Comparison of ENCODE assay signal across 8 mouse cellular contexts in genomic region chr10:53435181-53435874, GRCm38 (mm10). TPM values are rescaled to one million over a fixed set of nuclear protein-coding genes. Genes with fewer than 3 reads are reported as not detected.
DNase-seq lines count a peak whose midpoint lies in the region; ATAC-seq lines count a peak whose summit lies in the region.

No protein-coding gene starts in this region.

- peak overlapping the region; percentile 54; the same call in 1 of the 2 replicates for H3K27ac ChIP-seq in forebrain, embryonic 15.5 days (replicated peaks)
- peak overlapping the region; percentile 97 for H3K27ac ChIP-seq in lung, embryonic 15.5 days
- peak overlapping the region; percentile 30 for H3K27ac ChIP-seq in neural tube, embryonic 15.5 days (replicated peaks)

- H3K36me3 ChIP-seq in forebrain, embryonic 15.5 days, result no peaks in the 10 kb centered on the region
- no peaks in the 10 kb centered on the region for H3K36me3 ChIP-seq in lung, embryonic 15.5 days
- H3K36me3 ChIP-seq in neural tube, embryonic 15.5 days, result no peaks in the 10 kb centered on the region

- no peaks in the 10 kb centered on the region for H3K9me3 ChIP-seq in forebrain, embryonic 15.5 days
- no peaks in the 10 kb centered on the region for H3K9me3 ChIP-seq in lung, embryonic 15.5 days
- H3K9me3 ChIP-seq in neural tube, embryonic 15.5 days (replicated peaks), result no peaks in the 10 kb centered on the region

- H3K4me1 ChIP-seq in forebrain, embryonic 15.5 days, result peaks cover 17% of the 10 kb centered on the region
- peaks cover 24% of the 10 kb centered on the region for H3K4me1 ChIP-seq in lung, embryonic 15.5 days
- H3K4me1 ChIP-seq in neural tube, embryonic 15.5 days, result peaks cover 12% of the 10 kb centered on the region

- 53% methylated on average over 14 of the region's 14 CpGs for WGBS in forebrain, embryonic 15.5 days
- WGBS in lung, embryonic 15.5 days, result 22% methylated on average over 14 of the region's 14 CpGs
- WGBS in neural tube, embryonic 15.5 days, result 58% methylated on average over 14 of the region's 14 CpGs

- no peaks in the 10 kb centered on the region for H3K27me3 ChIP-seq in forebrain, embryonic 15.5 days
- no peaks in the 10 kb centered on the region for H3K27me3 ChIP-seq in lung, embryonic 15.5 days
- no peaks in the 10 kb centered on the region for H3K27me3 ChIP-seq in neural tube, embryonic 15.5 days (replicated peaks)

- no peak overlapping the region for H3K9ac ChIP-seq in forebrain, embryonic 15.5 days (replicated peaks)
- H3K9ac ChIP-seq in lung, embryonic 15.5 days, result no peak overlapping the region
- no peak overlapping the region for H3K9ac ChIP-seq in neural tube, embryonic 15.5 days (replicated peaks)

- intact Hi-C loops in heart, postnatal 25 days (cut with DNase I), result loop anchor here (2.0 kb wide), 3 partner anchors 21 to 63 kb away; partner anchors contain the start of gene Cep85l

- peak; percentile 41 for ATAC-seq in forebrain, embryonic 15.5 days (replicated peaks)
- peak; percentile 53 for ATAC-seq in lung, embryonic 15.5 days (ENCODE audit: borderline replicate concordance, extremely low read depth, low FRiP score, low TSS enrichment)
- peak; percentile 63; the same call in 1 of the 2 replicates for ATAC-seq in neural tube, embryonic 15.5 days (ENCODE audit: low FRiP score)

- DNase-seq in Muller cell, postnatal 12 days (ENCODE audit: inconsistent ontology term), result peak; percentile 38
- peak; percentile 6 for DNase-seq in cerebellum, adult 11 months
- peak; percentile 78 for DNase-seq in heart, postnatal 25 days (ENCODE audit: low spot score)
- DNase-seq in layer of hippocampus, adult 18-20 months (ENCODE audit: low spot score in 2 of 2), result peak; percentile 14 to 54
- DNase-seq in thymus, postnatal 14 days, result peak; percentile 84

- no peak overlapping the region for H3K4me3 ChIP-seq in forebrain, embryonic 15.5 days
- H3K4me3 ChIP-seq in lung, embryonic 15.5 days, result no peak overlapping the region
- H3K4me3 ChIP-seq in neural tube, embryonic 15.5 days (replicated peaks), result no peak overlapping the region

- no peak overlapping the region for H3K4me2 ChIP-seq in forebrain, embryonic 15.5 days (replicated peaks)
- peak overlapping the region; percentile 43 for H3K4me2 ChIP-seq in lung, embryonic 15.5 days
- H3K4me2 ChIP-seq in neural tube, embryonic 15.5 days, result no peak overlapping the region

RNA-seq across cellular contexts. Expression of gene Cep85l, which starts 55.6 kb away (rescaled TPM):
- polyA plus RNA-seq in forebrain, embryonic 15.5 days (2015; fragmentation: Nextera tagmentation; extraction: Ambion mirVana), result 9.0 and 10.1 TPM in 2 replicates
- total RNA-seq in heart, postnatal 25 days (2021), result 10 to 100 TPM; 14.5 to 16.1 TPM
- 10 to 100 TPM; 22.9 to 24.7 TPM for total RNA-seq in layer of hippocampus, adult 18-20 months (2021)
- 6.5 and 8.8 TPM in 2 replicates for polyA plus RNA-seq in lung, embryonic 15.5 days (2015; fragmentation: Nextera tagmentation; extraction: Ambion mirVana)
- 4.8 and 5.0 TPM in 2 replicates for polyA plus RNA-seq in neural tube, embryonic 15.5 days (2015; fragmentation: Nextera tagmentation; extraction: Ambion mirVana)

Comparison
In these comparisons a context has a peak if more than half of its experiments do, and no peak if none do; other contexts are left out.
1. DNase-seq: peak in every context shown above with its lines; median percentile 84 in thymus, postnatal 14 days; 78 in heart, postnatal 25 days; 38 in Muller cell, postnatal 12 days; 34 in layer of hippocampus, adult 18-20 months; 6 in cerebellum, adult 11 months.
2. H3K27ac ChIP-seq: peak in every context shown above with its lines; median percentile 97 in lung, embryonic 15.5 days; 54 in forebrain, embryonic 15.5 days; 30 in neural tube, embryonic 15.5 days.